Mouse (Mus musculus) brain, embryonic 14.5 days (tissue): ENCODE measurements around the gene Thsd7b.

ENCODE experiments used
- CTCF ChIP-seq: fragments of 200-500 bp; IDR thresholded peaks from 2 replicates; pipeline ENCODE4 v1.5.1; 2012; ENCODE audit warnings: inconsistent platforms, mild to moderate bottlenecking, moderate library complexity, borderline replicate concordance; ENCODE audit not compliant: insufficient read depth, insufficient read length; ENCODE audit errors: extremely low read depth
- POLR2A ChIP-seq: fragments of 200-500 bp; IDR thresholded peaks from 2 replicates; pipeline ENCODE4 v1.6.1; 2012; ENCODE audit warnings: mild to moderate bottlenecking, inconsistent platforms, borderline replicate concordance; ENCODE audit not compliant: poor library complexity, insufficient read depth, insufficient read length, severe bottlenecking; ENCODE audit errors: extremely low read depth

DNA sequence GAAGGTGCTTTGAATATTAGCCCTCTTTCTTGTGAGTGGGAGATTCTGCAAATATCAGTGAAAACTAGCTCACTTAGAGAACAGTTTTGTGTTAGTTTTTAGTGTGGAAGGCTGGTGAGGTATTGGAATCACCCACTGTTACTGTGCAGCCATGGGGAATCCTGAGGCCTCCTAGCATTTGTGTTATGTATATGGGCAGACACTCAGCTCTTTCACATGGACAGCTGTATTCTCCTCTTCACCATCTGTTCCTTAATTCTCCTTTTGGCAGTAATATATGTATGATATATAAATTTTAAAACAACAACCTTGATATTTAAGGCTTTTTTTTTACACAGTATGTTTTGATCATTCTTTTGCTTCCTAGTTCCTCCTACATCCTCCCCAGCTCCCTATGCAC lies 329.2 kb downstream of the Thsd7b start:
- no peak for TF ChIP-seq POLR2A
- no peak for TF ChIP-seq CTCF
